Mouse (Mus musculus): Measurements from ENCODE around the gene Ctdspl. TPM values are rescaled to one million over a fixed set of nuclear protein-coding genes. Genes with fewer than 3 reads are reported as not detected.

Gene Ctdspl
- polyA plus RNA-seq, 1 experiment = 4.9 TPM

GRCm38 (mm10) chr9:119040101-119040775, 114.0 kb downstream of the Ctdspl start:
- no peak for TF ChIP-seq MYOG (IDR thresholded peaks at IDR 0.05; ENCODE audit: control insufficient read depth in 1 of 3, insufficient read depth in 1 of 3, insufficient read length in 2 of 3, low read depth in 2 of 3)
- TF ChIP-seq POLR2AphosphoS2 (IDR thresholded peaks at IDR 0.05; ENCODE audit: insufficient read length, low read depth) = no peak
- no peak for TF ChIP-seq MAX (IDR thresholded peaks at IDR 0.05; ENCODE audit: low read depth)
- no peak for TF ChIP-seq E2F4 (IDR thresholded peaks at IDR 0.05; ENCODE audit: insufficient read depth)
- TF ChIP-seq CEBPB (IDR thresholded peaks at IDR 0.05; ENCODE audit: insufficient read depth, poor library complexity, severe bottlenecking) = no peak
- no peak for TF ChIP-seq REST (IDR thresholded peaks at IDR 0.05; ENCODE audit: insufficient read depth, insufficient read length)
- no peak for TF ChIP-seq SRF (IDR thresholded peaks at IDR 0.05; ENCODE audit: control insufficient read depth, insufficient read length, low read depth)
- no peak for TF ChIP-seq POLR2A (IDR thresholded peaks at IDR 0.05; ENCODE audit: insufficient read length, low read depth)
- no peak for TF ChIP-seq MYOD1 (IDR thresholded peaks at IDR 0.05; ENCODE audit: control insufficient read depth in 1 of 3, insufficient read length in 2 of 3, low read depth in 2 of 3)
- no peak for TF ChIP-seq TCF3 (IDR thresholded peaks at IDR 0.05; ENCODE audit: insufficient read length, low read depth)
- TF ChIP-seq USF1 (IDR thresholded peaks at IDR 0.05; ENCODE audit: low read depth) = no peak
- TF ChIP-seq TCF12 (IDR thresholded peaks at IDR 0.05; ENCODE audit: insufficient read depth, poor library complexity, severe bottlenecking) = no peak
- Histone ChIP-seq H3K27me3 (ENCODE audit: control insufficient read depth, insufficient read depth, insufficient read length) (no peaks in the 10 kb centered on the region), H3K4me2 (ENCODE audit: low read depth) (no peak overlapping the region), H3K36me3 (ENCODE audit: control insufficient read depth, insufficient read depth) (no peaks in the 10 kb centered on the region), H3K4me3 (no peak overlapping the region), H3ac (ENCODE audit: control insufficient read depth, insufficient read length) (no peak overlapping the region), H3K79me2 (ENCODE audit: control insufficient read depth, insufficient read depth) (no peaks in the 10 kb centered on the region)

- H3K4me3 ChIP-seq = no peak overlapping the region
- TF ChIP-seq MAX (IDR thresholded peaks at IDR 0.05; ENCODE audit: low read depth) = no peak
- TF ChIP-seq E2F4 (IDR thresholded peaks at IDR 0.05; ENCODE audit: insufficient read depth) = no peak
- no peak for TF ChIP-seq USF1 (IDR thresholded peaks at IDR 0.05; ENCODE audit: low read depth)
- TF ChIP-seq TCF3 (IDR thresholded peaks at IDR 0.05; ENCODE audit: insufficient read length, low read depth) = no peak
- TF ChIP-seq MYOG (IDR thresholded peaks at IDR 0.05; ENCODE audit: control insufficient read depth in 1 of 3, insufficient read depth in 1 of 3, insufficient read length in 2 of 3, low read depth in 2 of 3) = no peak
- no peak for TF ChIP-seq CEBPB (IDR thresholded peaks at IDR 0.05; ENCODE audit: insufficient read depth, poor library complexity, severe bottlenecking)
- TF ChIP-seq POLR2AphosphoS2 (IDR thresholded peaks at IDR 0.05; ENCODE audit: insufficient read length, low read depth) = no peak
- no peak for TF ChIP-seq SRF (IDR thresholded peaks at IDR 0.05; ENCODE audit: control insufficient read depth, insufficient read length, low read depth)
- no peaks in the 10 kb centered on the region for H3K36me3 ChIP-seq (ENCODE audit: control insufficient read depth, insufficient read depth)
- no peaks in the 10 kb centered on the region for H3K79me2 ChIP-seq (ENCODE audit: control insufficient read depth, insufficient read depth)
- H3ac ChIP-seq (ENCODE audit: control insufficient read depth, insufficient read length) = no peak overlapping the region
- H3K27me3 ChIP-seq (ENCODE audit: control insufficient read depth, insufficient read depth, insufficient read length) = no peaks in the 10 kb centered on the region
- no peak overlapping the region for H3K4me2 ChIP-seq (ENCODE audit: low read depth)
Measured at GRCm38 (mm10) chr9:119048182-119048903, 122.1 kb downstream of the Ctdspl start.

- TF ChIP-seq SRF (IDR thresholded peaks at IDR 0.05; ENCODE audit: control insufficient read depth, insufficient read length, low read depth) (no peak), CEBPB (IDR thresholded peaks at IDR 0.05; ENCODE audit: insufficient read depth, poor library complexity, severe bottlenecking) (no peak), USF1 (IDR thresholded peaks at IDR 0.05; ENCODE audit: low read depth) (no peak), TCF12 (IDR thresholded peaks at IDR 0.05; ENCODE audit: insufficient read depth, poor library complexity, severe bottlenecking) (no peak), POLR2AphosphoS2 (IDR thresholded peaks at IDR 0.05; ENCODE audit: insufficient read length, low read depth) (no peak), MAX (IDR thresholded peaks at IDR 0.05; ENCODE audit: low read depth) (no peak), MYOG (IDR thresholded peaks at IDR 0.05; ENCODE audit: control insufficient read depth in 1 of 3, insufficient read depth in 1 of 3, insufficient read length in 2 of 3, low read depth in 2 of 3) (no peak), POLR2A (IDR thresholded peaks at IDR 0.05; ENCODE audit: insufficient read length, low read depth) (no peak), MYOD1 (IDR thresholded peaks at IDR 0.05; ENCODE audit: control insufficient read depth in 1 of 3, insufficient read length in 2 of 3, low read depth in 2 of 3) (no peak)
- H3K4me3 ChIP-seq = no peak overlapping the region
- H3K4me2 ChIP-seq (ENCODE audit: low read depth) = peak overlapping the region; percentile 79
- H3K79me2 ChIP-seq (ENCODE audit: control insufficient read depth, insufficient read depth) = no peaks in the 10 kb centered on the region
- H3ac ChIP-seq (ENCODE audit: control insufficient read depth, insufficient read length) = no peak overlapping the region
- H3K36me3 ChIP-seq (ENCODE audit: control insufficient read depth, insufficient read depth) = no peaks in the 10 kb centered on the region
- H3K27me3 ChIP-seq (ENCODE audit: control insufficient read depth, insufficient read depth, insufficient read length) = no peaks in the 10 kb centered on the region
Measured at GRCm38 (mm10) chr9:119051158-119051557, 124.9 kb downstream of the Ctdspl start.

GRCm38 (mm10) chr9:119052154-119052944, 126.1 kb downstream of the Ctdspl start, which contains the start of gene Vill:
Gene Vill, plus strand, starts transcription at chr9:119052778.
- H3K36me3 ChIP-seq (ENCODE audit: control insufficient read depth, insufficient read depth) = no peaks in the 10 kb centered on the region

More at GRCm38 (mm10) chr9:119052154-119052944, 126.1 kb downstream of the Ctdspl start, which contains the start of gene Vill:
- Histone ChIP-seq H3K27me3 (ENCODE audit: control insufficient read depth, insufficient read depth, insufficient read length) (no peaks in the 10 kb centered on the region), H3ac (ENCODE audit: control insufficient read depth, insufficient read length) (no peak within 1 kb of the TSS), H3K4me2 (ENCODE audit: low read depth) (peak within 1 kb of the TSS; percentile 79), H3K79me2 (ENCODE audit: control insufficient read depth, insufficient read depth) (no peaks in the 10 kb centered on the region), H3K4me3 (peak within 1 kb of the TSS; percentile 1)
- TF ChIP-seq SRF (IDR thresholded peaks at IDR 0.05; ENCODE audit: control insufficient read depth, insufficient read length, low read depth) (no peak), TCF12 (IDR thresholded peaks at IDR 0.05; ENCODE audit: insufficient read depth, poor library complexity, severe bottlenecking) (no peak), USF1 (IDR thresholded peaks at IDR 0.05; ENCODE audit: low read depth) (no peak), MAX (IDR thresholded peaks at IDR 0.05; ENCODE audit: low read depth) (no peak), TCF3 (IDR thresholded peaks at IDR 0.05; ENCODE audit: insufficient read length, low read depth) (no peak), MYOG (IDR thresholded peaks at IDR 0.05; ENCODE audit: control insufficient read depth in 1 of 3, insufficient read depth in 1 of 3, insufficient read length in 2 of 3, low read depth in 2 of 3) (no peak), POLR2AphosphoS2 (IDR thresholded peaks at IDR 0.05; ENCODE audit: insufficient read length, low read depth) (no peak), CEBPB (IDR thresholded peaks at IDR 0.05; ENCODE audit: insufficient read depth, poor library complexity, severe bottlenecking) (no peak), REST (IDR thresholded peaks at IDR 0.05; ENCODE audit: insufficient read depth, insufficient read length) (no peak), MYOD1 (IDR thresholded peaks at IDR 0.05; ENCODE audit: control insufficient read depth in 1 of 3, insufficient read length in 2 of 3, low read depth in 2 of 3) (no peak), POLR2A (IDR thresholded peaks at IDR 0.05; ENCODE audit: insufficient read length, low read depth) (no peak), E2F4 (IDR thresholded peaks at IDR 0.05; ENCODE audit: insufficient read depth) (no peak)

Data from myocyte (in vitro differentiated cells).